21 mouse cellular contexts compared by ENCODE assay signal in genomic region chr3:96050779-96051178, GRCm38 (mm10). TPM values are rescaled to one million over a fixed set of nuclear protein-coding genes. Genes with fewer than 3 reads are reported as not detected.
A peak's percentile ranks its signal among the peaks of the same experiment; 100 is the strongest.
DNase-seq lines count a peak whose midpoint lies in the region; ATAC-seq and TF ChIP-seq lines count a peak whose summit lies in the region.
"Had no signal": no experiment of that assay in that cellular context is flagged by ENCODE, and none has a peak within 500 bp of the region (broad histone marks: within the 10 kb centered on the region; RNA-seq: fewer than 3 reads in every experiment).

No protein-coding gene starts in this region.

- TF ChIP-seq CTCF in hindbrain, postnatal 0 days (IDR thresholded peaks at IDR 0.05; ENCODE audit: low read depth) = no peak

- WGBS in forebrain, embryonic 13.5 days = 73% methylated on average over 7 of the region's 7 CpGs
- WGBS in forebrain, embryonic 14.5 days = 63% methylated on average over 7 of the region's 7 CpGs
- 71% methylated on average over 7 of the region's 7 CpGs for WGBS in hindbrain, embryonic 13.5 days
- 64% methylated on average over 7 of the region's 7 CpGs for WGBS in hindbrain, postnatal 0 days
- WGBS in neural tube, embryonic 13.5 days = 72% methylated on average over 7 of the region's 7 CpGs
- WGBS in midbrain, embryonic 10.5 days = 82% methylated on average over 7 of the region's 7 CpGs

- H3K36me3 ChIP-seq in forebrain, embryonic 13.5 days (ENCODE audit: poor library complexity, severe bottlenecking) = peaks cover 18% of the 10 kb centered on the region
- H3K36me3 ChIP-seq in forebrain, embryonic 14.5 days (ENCODE audit: control insufficient read depth, insufficient read depth, low read length) = peaks cover 30% of the 10 kb centered on the region
- H3K36me3 ChIP-seq in hindbrain, embryonic 13.5 days = peaks cover 36% of the 10 kb centered on the region
- H3K36me3 ChIP-seq in hindbrain, postnatal 0 days (ENCODE audit: insufficient read depth, low read length) = peaks cover 18% of the 10 kb centered on the region
- H3K36me3 ChIP-seq in neural tube, embryonic 13.5 days = peaks cover 45% of the 10 kb centered on the region
- H3K36me3 ChIP-seq in midbrain, embryonic 10.5 days = peaks cover 16% of the 10 kb centered on the region

- no peak overlapping the region for H3K4me3 ChIP-seq in forebrain, embryonic 13.5 days
- no peak overlapping the region for H3K4me3 ChIP-seq in forebrain, embryonic 14.5 days (ENCODE audit: low read depth, low read length)
- H3K4me3 ChIP-seq in hindbrain, embryonic 13.5 days = no peak overlapping the region
- no peak overlapping the region for H3K4me3 ChIP-seq in hindbrain, postnatal 0 days (ENCODE audit: low read length)
- H3K4me3 ChIP-seq in neural tube, embryonic 13.5 days = no peak overlapping the region
- no peak overlapping the region for H3K4me3 ChIP-seq in midbrain, embryonic 10.5 days
- H3K4me3 ChIP-seq: embryonic facial prominence, embryonic 12.5 days; forebrain, embryonic 12.5 days; hindbrain, embryonic 12.5 days had no signal

- no peak for DNase-seq in forebrain, embryonic 14.5 days (ENCODE audit: low spot score)
- DNase-seq in hindbrain, postnatal 0 days (ENCODE audit: low spot score) = no peak
- no peak for DNase-seq in neural tube, embryonic 10.5 days (ENCODE audit: extremely low spot score, low spot score)
- no peak for DNase-seq in midbrain, embryonic 10.5 days (ENCODE audit: low spot score)
- DNase-seq: adrenal gland, postnatal 14 days; cerebellum, adult 8-10 months; cerebellum, postnatal 14 days; embryo, embryonic 11 days; gastrocnemius, postnatal 10 days; heart, postnatal 10 days; heart, postnatal 4 days had no signal

- no peak overlapping the region for H3K27ac ChIP-seq in forebrain, embryonic 13.5 days
- no peak overlapping the region for H3K27ac ChIP-seq in forebrain, embryonic 14.5 days (ENCODE audit: low read depth, low read length)
- H3K27ac ChIP-seq in hindbrain, embryonic 13.5 days = no peak overlapping the region
- H3K27ac ChIP-seq in hindbrain, postnatal 0 days = no peak overlapping the region
- no peak overlapping the region for H3K27ac ChIP-seq in neural tube, embryonic 13.5 days (replicated peaks)
- no peak overlapping the region for H3K27ac ChIP-seq in midbrain, embryonic 10.5 days (replicated peaks)
- H3K27ac ChIP-seq: embryonic facial prominence, embryonic 12.5 days; forebrain, embryonic 12.5 days; hindbrain, embryonic 12.5 days had no signal

- H3K27me3 ChIP-seq in forebrain, embryonic 13.5 days = no peaks in the 10 kb centered on the region
- no peaks in the 10 kb centered on the region for H3K27me3 ChIP-seq in forebrain, embryonic 14.5 days (replicated peaks; ENCODE audit: control insufficient read depth, insufficient read depth, low read length)
- H3K27me3 ChIP-seq in hindbrain, embryonic 13.5 days = no peaks in the 10 kb centered on the region
- H3K27me3 ChIP-seq in hindbrain, postnatal 0 days (ENCODE audit: insufficient read depth, low read length) = no peaks in the 10 kb centered on the region
- H3K27me3 ChIP-seq in neural tube, embryonic 13.5 days = no peaks in the 10 kb centered on the region
- H3K27me3 ChIP-seq in midbrain, embryonic 10.5 days (ENCODE audit: low read depth, poor library complexity, severe bottlenecking) = no peaks in the 10 kb centered on the region
- H3K27me3 ChIP-seq: CH12.LX; embryonic facial prominence, embryonic 12.5 days; forebrain, embryonic 12.5 days; hindbrain, embryonic 12.5 days; Patski had no signal

- no peaks in the 10 kb centered on the region for H3K9me3 ChIP-seq in forebrain, embryonic 13.5 days (replicated peaks)
- H3K9me3 ChIP-seq in forebrain, embryonic 14.5 days (replicated peaks; ENCODE audit: control insufficient read depth, low read length) = no peaks in the 10 kb centered on the region
- H3K9me3 ChIP-seq in hindbrain, embryonic 13.5 days = no peaks in the 10 kb centered on the region
- H3K9me3 ChIP-seq in hindbrain, postnatal 0 days (ENCODE audit: low read length) = no peaks in the 10 kb centered on the region
- no peaks in the 10 kb centered on the region for H3K9me3 ChIP-seq in neural tube, embryonic 13.5 days
- H3K9me3 ChIP-seq in midbrain, embryonic 10.5 days (replicated peaks) = no peaks in the 10 kb centered on the region
- H3K9me3 ChIP-seq: embryonic facial prominence, embryonic 12.5 days; forebrain, embryonic 12.5 days; hindbrain, embryonic 12.5 days had no signal

- H3K9ac ChIP-seq in forebrain, embryonic 13.5 days = 0 out of 2 replicates have a peak overlapping the region, but pooled peaks have one; percentile 8
- H3K9ac ChIP-seq in forebrain, embryonic 14.5 days (ENCODE audit: low read length) = no peak overlapping the region
- peak overlapping the region; percentile 14; the same call in 1 of the 2 replicates for H3K9ac ChIP-seq in hindbrain, embryonic 13.5 days
- no peak overlapping the region for H3K9ac ChIP-seq in hindbrain, postnatal 0 days (replicated peaks; ENCODE audit: low read length)
- H3K9ac ChIP-seq in neural tube, embryonic 13.5 days = no peak overlapping the region
- H3K9ac ChIP-seq: embryonic facial prominence, embryonic 12.5 days; forebrain, embryonic 12.5 days; hindbrain, embryonic 12.5 days had no signal

- ATAC-seq in forebrain, embryonic 13.5 days = no peak
- no peak for ATAC-seq in forebrain, embryonic 14.5 days
- no peak for ATAC-seq in hindbrain, embryonic 13.5 days (ENCODE audit: low FRiP score)
- ATAC-seq in hindbrain, postnatal 0 days = no peak
- ATAC-seq in neural tube, embryonic 13.5 days (ENCODE audit: low read depth) = peak; percentile 32; the same call in 1 of the 2 replicates
- ATAC-seq: activated CD4-positive, CD25-positive, alpha-beta regulatory T cell, adult 4 months; intestine, postnatal 0 days; Patski had no signal

- H3K4me1 ChIP-seq in forebrain, embryonic 13.5 days = no peaks in the 10 kb centered on the region; the same call in 1 of the 2 replicates
- H3K4me1 ChIP-seq in forebrain, embryonic 14.5 days (ENCODE audit: control insufficient read depth, insufficient read depth, low read length) = no peaks in the 10 kb centered on the region
- 0 out of 2 replicates have a peak, but pooled peaks cover 5% of the 10 kb centered on the region for H3K4me1 ChIP-seq in hindbrain, embryonic 13.5 days (replicated peaks)
- H3K4me1 ChIP-seq in hindbrain, postnatal 0 days (ENCODE audit: insufficient read depth, low read length) = no peaks in the 10 kb centered on the region
- H3K4me1 ChIP-seq in neural tube, embryonic 13.5 days (replicated peaks) = 0 out of 2 replicates have a peak, but pooled peaks cover 3% of the 10 kb centered on the region
- H3K4me1 ChIP-seq in midbrain, embryonic 10.5 days = no peaks in the 10 kb centered on the region
- H3K4me1 ChIP-seq: embryonic facial prominence, embryonic 12.5 days; forebrain, embryonic 12.5 days; hindbrain, embryonic 12.5 days had no signal

- no peak overlapping the region for H3K4me2 ChIP-seq in forebrain, embryonic 13.5 days
- H3K4me2 ChIP-seq in forebrain, embryonic 14.5 days (ENCODE audit: low read length) = no peak overlapping the region
- no peak overlapping the region for H3K4me2 ChIP-seq in hindbrain, embryonic 13.5 days
- no peak overlapping the region for H3K4me2 ChIP-seq in hindbrain, postnatal 0 days (ENCODE audit: low read depth, low read length)
- H3K4me2 ChIP-seq in neural tube, embryonic 13.5 days = no peak overlapping the region
- H3K4me2 ChIP-seq: embryonic facial prominence, embryonic 12.5 days; forebrain, embryonic 12.5 days; hindbrain, embryonic 12.5 days had no signal

RNA-seq across cellular contexts. Expression of gene Vps45, which starts 7.5 kb away (rescaled TPM):
- 51.9 and 62.2 TPM in 2 replicates for polyA plus RNA-seq in forebrain, embryonic 13.5 days (2015; fragmentation: Nextera tagmentation; extraction: Ambion mirVana)
- 48.3 and 54.8 TPM in 2 replicates for polyA plus RNA-seq in forebrain, embryonic 14.5 days (2014; fragmentation: Nextera tagmentation; extraction: Ambion mirVana)
- 62.9 and 64.0 TPM in 2 replicates for polyA plus RNA-seq in hindbrain, embryonic 13.5 days (2015; fragmentation: Nextera tagmentation; extraction: Ambion mirVana)
- 22.1 and 24.9 TPM in 2 replicates for total RNA-seq in hindbrain, postnatal 0 days (2014; rRNA removed)
- polyA plus RNA-seq in hindbrain, postnatal 0 days (2015; fragmentation: Nextera tagmentation; extraction: Ambion mirVana) = 59.3 and 61.8 TPM in 2 replicates
- 66.9 and 77.1 TPM in 2 replicates for polyA plus RNA-seq in neural tube, embryonic 13.5 days (2015; fragmentation: Nextera tagmentation; extraction: Ambion mirVana)
- 28.6 and 33.3 TPM in 2 replicates for polyA plus RNA-seq in midbrain, embryonic 10.5 days (2016; fragmentation: Nextera tagmentation; extraction: Ambion mirVana)

RNA-seq across cellular contexts. Expression of gene Otud7b, which starts 53.5 kb away (rescaled TPM):
- 11.9 and 12.4 TPM in 2 replicates for polyA plus RNA-seq in forebrain, embryonic 13.5 days (2015; fragmentation: Nextera tagmentation; extraction: Ambion mirVana)
- polyA plus RNA-seq in forebrain, embryonic 14.5 days (2014; fragmentation: Nextera tagmentation; extraction: Ambion mirVana) = 4.0 and 4.4 TPM in 2 replicates
- 11.0 and 13.6 TPM in 2 replicates for polyA plus RNA-seq in hindbrain, embryonic 13.5 days (2015; fragmentation: Nextera tagmentation; extraction: Ambion mirVana)
- 10.1 and 23.6 TPM in 2 replicates for total RNA-seq in hindbrain, postnatal 0 days (2014; rRNA removed)
- polyA plus RNA-seq in hindbrain, postnatal 0 days (2015; fragmentation: Nextera tagmentation; extraction: Ambion mirVana) = 9.0 and 11.7 TPM in 2 replicates
- 9.4 and 12.7 TPM in 2 replicates for polyA plus RNA-seq in neural tube, embryonic 13.5 days (2015; fragmentation: Nextera tagmentation; extraction: Ambion mirVana)
- 16.5 and 18.9 TPM in 2 replicates for polyA plus RNA-seq in midbrain, embryonic 10.5 days (2016; fragmentation: Nextera tagmentation; extraction: Ambion mirVana)

RNA-seq across cellular contexts. Expression of gene Plekho1, which starts 55.0 kb away (rescaled TPM):
- 80.4 and 85.1 TPM in 2 replicates for polyA plus RNA-seq in forebrain, embryonic 13.5 days (2015; fragmentation: Nextera tagmentation; extraction: Ambion mirVana)
- 67.4 and 75.6 TPM in 2 replicates for polyA plus RNA-seq in forebrain, embryonic 14.5 days (2014; fragmentation: Nextera tagmentation; extraction: Ambion mirVana)
- polyA plus RNA-seq in hindbrain, embryonic 13.5 days (2015; fragmentation: Nextera tagmentation; extraction: Ambion mirVana) = 59.5 and 65.4 TPM in 2 replicates
- total RNA-seq in hindbrain, postnatal 0 days (2014; rRNA removed) = 45.5 and 57.8 TPM in 2 replicates
- 37.9 and 39.0 TPM in 2 replicates for polyA plus RNA-seq in hindbrain, postnatal 0 days (2015; fragmentation: Nextera tagmentation; extraction: Ambion mirVana)
- polyA plus RNA-seq in neural tube, embryonic 13.5 days (2015; fragmentation: Nextera tagmentation; extraction: Ambion mirVana) = 65.9 and 74.1 TPM in 2 replicates
- polyA plus RNA-seq in midbrain, embryonic 10.5 days (2016; fragmentation: Nextera tagmentation; extraction: Ambion mirVana) = 66.8 and 69.0 TPM in 2 replicates

Comparison
In these comparisons a context has a peak if more than half of its experiments do, and no peak if none do; other contexts are left out.
1. H3K9ac ChIP-seq: peak in forebrain, embryonic 13.5 days (single experiment) and hindbrain, embryonic 13.5 days (single experiment); none in forebrain, embryonic 14.5 days (single experiment), hindbrain, postnatal 0 days (single experiment) and neural tube, embryonic 13.5 days (single experiment).